Mouse (Mus musculus): ENCODE results near the gene Kdm2a.
A peak's percentile ranks its signal among the peaks of the same experiment; 100 is the strongest.

- no peak for TF ChIP-seq E2F4 (IDR thresholded peaks at IDR 0.05; ENCODE audit: insufficient read depth)
- TF ChIP-seq POLR2A (IDR thresholded peaks at IDR 0.05; ENCODE audit: insufficient read length, low read depth), result no peak
- TF ChIP-seq USF1 (IDR thresholded peaks at IDR 0.05; ENCODE audit: low read depth), result peak; percentile 89
- TF ChIP-seq MYOG (IDR thresholded peaks at IDR 0.05; ENCODE audit: control insufficient read depth in 1 of 3, insufficient read depth in 1 of 3, insufficient read length in 2 of 3, low read depth in 2 of 3), result peak in 1 of 3 experiments; percentile 6
These were observed 82.7 kb downstream of the Kdm2a start for GRCm38 (mm10) chr19:4315223-4315944.

Measured in myocyte (in vitro differentiated cells).